Mouse (Mus musculus) liver, adult 2 months (tissue): Measurements from ENCODE around the gene Fam243.

ENCODE experiments used
- CTCF ChIP-seq: fragments of 200-500 bp; IDR thresholded peaks from 2 replicates; pipeline ENCODE4 v1.5.1; 2011; ENCODE audit warnings: low read depth, low read length, control low read depth
- POLR2A ChIP-seq: fragments of 200-500 bp; IDR thresholded peaks from 2 replicates; pipeline ENCODE4 v1.6.1; 2011; ENCODE audit warnings: low read length, control low read depth; ENCODE audit not compliant: insufficient read depth; ENCODE audit errors: extremely low read depth

- TF ChIP-seq POLR2A (no peak), CTCF (peak; percentile 93)
Observed at GRCm38 (mm10) chr16:92336280-92336679, 15.0 kb upstream of the Fam243 start.
